10 mouse cellular contexts compared by ENCODE assay signal in genomic region chr13:37476256-37477053, GRCm38 (mm10).
DNase-seq lines count a peak whose midpoint lies in the region; ATAC-seq and TF ChIP-seq lines count a peak whose summit lies in the region.
"Had no signal": no experiment of that assay in that cellular context is flagged by ENCODE, and none has a peak within 500 bp of the region (broad histone marks: within the 10 kb centered on the region; RNA-seq: fewer than 3 reads in every experiment).

No protein-coding gene starts in this region.

- H3K27ac ChIP-seq in layer of hippocampus, adult 2 months, result peak overlapping the region; percentile 78
- no peak overlapping the region for H3K27ac ChIP-seq in liver, embryonic 16.5 days (ENCODE audit: low read length)
- H3K27ac ChIP-seq in stomach, postnatal 0 days (replicated peaks), result peak overlapping the region; percentile 81
- no peak overlapping the region for H3K27ac ChIP-seq in cerebellum, adult 2 months (ENCODE audit: insufficient read depth, low read length)

- no peak overlapping the region for H3K4me3 ChIP-seq in layer of hippocampus, adult 2 months
- H3K4me3 ChIP-seq in liver, embryonic 16.5 days (ENCODE audit: low read depth, low read length), result no peak overlapping the region
- no peak overlapping the region for H3K4me3 ChIP-seq in stomach, postnatal 0 days (ENCODE audit: low read depth, low read length)
- H3K4me3 ChIP-seq in cerebellum, adult 2 months (replicated peaks; ENCODE audit: insufficient read depth, low read depth, low read length), result no peak overlapping the region

- no peak for TF ChIP-seq POLR2A in cerebellum, adult 2 months (IDR thresholded peaks at IDR 0.05; ENCODE audit: borderline replicate concordance, insufficient read depth, low read length)

- no peak overlapping the region for H3K9ac ChIP-seq in liver, embryonic 16.5 days (ENCODE audit: low read depth, low read length)
- H3K9ac ChIP-seq in stomach, postnatal 0 days (ENCODE audit: low read length), result no peak overlapping the region

- peaks cover 16% of the 10 kb centered on the region for H3K4me1 ChIP-seq in liver, embryonic 16.5 days (ENCODE audit: control insufficient read depth, low read depth, low read length)
- H3K4me1 ChIP-seq in stomach, postnatal 0 days (replicated peaks; ENCODE audit: control insufficient read depth, insufficient read depth), result 0 out of 2 replicates have a peak, but pooled peaks cover 2% of the 10 kb centered on the region
- no peaks in the 10 kb centered on the region; the same call in 1 of the 2 replicates for H3K4me1 ChIP-seq in cerebellum, adult 2 months (ENCODE audit: control insufficient read depth, insufficient read depth, low read length)

- TF ChIP-seq EP300 in stomach, postnatal 0 days (optimal IDR thresholded peaks at IDR 0.05), result no peak

- peak overlapping the region; percentile 11; the same call in 1 of the 2 replicates for H3K4me2 ChIP-seq in liver, embryonic 16.5 days (ENCODE audit: low read depth, low read length)
- H3K4me2 ChIP-seq in stomach, postnatal 0 days (replicated peaks; ENCODE audit: low read depth), result no peak overlapping the region

- no peaks in the 10 kb centered on the region; the same call in 1 of the 2 replicates for H3K27me3 ChIP-seq in liver, embryonic 16.5 days (ENCODE audit: control insufficient read depth, insufficient read depth, low read depth, low read length)
- no peaks in the 10 kb centered on the region for H3K27me3 ChIP-seq in stomach, postnatal 0 days (ENCODE audit: control insufficient read depth, insufficient read depth, low read length)
- no peaks in the 10 kb centered on the region for H3K27me3 ChIP-seq in cerebellum, adult 2 months (ENCODE audit: control insufficient read depth, insufficient read depth, low read length)

- peak; percentile 39 to 61 for ATAC-seq in hematopoietic stem cell, adult 5-6 weeks (replicated peaks in 1 of 2; ENCODE audit: insufficient read depth in 1 of 2, low FRiP score in 2 of 2, low TSS enrichment in 1 of 2, low read depth in 1 of 2, poor library complexity in 2 of 2, severe bottlenecking in 2 of 2)
- no peak; the same call in 1 of the 2 replicates for ATAC-seq in liver, embryonic 16.5 days (ENCODE audit: low read depth)
- ATAC-seq in stomach, postnatal 0 days (ENCODE audit: low FRiP score, low TSS enrichment), result no peak

- TF ChIP-seq CTCF in layer of hippocampus, adult 2 months (conservative IDR thresholded peaks at IDR 0.05), result no peak
- no peak for TF ChIP-seq CTCF in stomach, postnatal 0 days (IDR thresholded peaks at IDR 0.05; ENCODE audit: low read depth)
- no peak for TF ChIP-seq CTCF in cerebellum, adult 2 months (IDR thresholded peaks at IDR 0.05; ENCODE audit: borderline replicate concordance, insufficient read depth, low read depth, low read length)

- WGBS in liver, embryonic 16.5 days (ENCODE audit: insufficient replicate concordance), result 10% methylated on average over 13 of the region's 13 CpGs
- WGBS in stomach, postnatal 0 days, result 59% methylated on average over 13 of the region's 13 CpGs
- 68% methylated on average over 13 of the region's 13 CpGs for WGBS in cerebellum, adult 2 months

- DNase-seq in layer of hippocampus, adult 2 months (ENCODE audit: low spot score in 2 of 2), result no peak
- DNase-seq in layer of hippocampus, adult 11-12 months (ENCODE audit: low spot score), result no peak
- DNase-seq in stomach, postnatal 0 days (ENCODE audit: low spot score), result no peak
- DNase-seq in cerebellum, adult 2 months, result no peak
- DNase-seq in right cerebral cortex, postnatal 36 days (ENCODE audit: low spot score in 2 of 2), result no peak
- no peak for DNase-seq in layer of hippocampus, postnatal 10 days (ENCODE audit: low spot score in 2 of 2)
- DNase-seq: adrenal gland, postnatal 36 days; gastrocnemius, postnatal 36 days had no signal

- H3K36me3 ChIP-seq in liver, embryonic 16.5 days (ENCODE audit: control insufficient read depth, insufficient read depth), result no peaks in the 10 kb centered on the region
- H3K36me3 ChIP-seq in stomach, postnatal 0 days (ENCODE audit: control insufficient read depth, insufficient read depth, low read length), result no peaks in the 10 kb centered on the region

- no peaks in the 10 kb centered on the region for H3K9me3 ChIP-seq in liver, embryonic 16.5 days (replicated peaks; ENCODE audit: control insufficient read depth, low read length)
- no peaks in the 10 kb centered on the region for H3K9me3 ChIP-seq in stomach, postnatal 0 days (ENCODE audit: control insufficient read depth, low read length)

Comparison
In these comparisons a context has a peak if more than half of its experiments do, and no peak if none do; other contexts are left out.
1. H3K27ac ChIP-seq: peak in layer of hippocampus, adult 2 months (single experiment) and stomach, postnatal 0 days (single experiment); none in liver, embryonic 16.5 days (single experiment) and cerebellum, adult 2 months (single experiment).
2. ATAC-seq: peak in hematopoietic stem cell, adult 5-6 weeks (2 of 2); none in liver, embryonic 16.5 days (single experiment) and stomach, postnatal 0 days (single experiment).